Mouse (Mus musculus) gastrocnemius, postnatal 25 days (tissue): ENCODE results near the gene Cux2. TPM values are rescaled to one million over a fixed set of nuclear protein-coding genes. Genes with fewer than 3 reads are reported as not detected.
A peak's percentile ranks its signal among the peaks of the same experiment; 100 is the strongest.

ENCODE experiments used
- DNase-seq: peaks from one replicate; pipeline ENCODE4 v3.0.0; 2022
- microRNA-seq, 2 experiments: library from miRNA; unstranded; fragments of <30 nt; microRNA quantifications; one replicate each; pipeline ENCODE4 v1.2.0; 2021; ENCODE audit warnings: borderline replicate concordance in 2 of 2
- total RNA-seq, 2 experiments: library from RNA; stranded (reverse); gene quantifications; 1 replicate in 1 of 2; 2 replicates in 1 of 2; pipeline ENCODE4 v1.2.3; 2021

Gene Cux2
- total RNA-seq, 2 experiments from 2014 or later: 1.8 to 6.9 TPM

DNA sequence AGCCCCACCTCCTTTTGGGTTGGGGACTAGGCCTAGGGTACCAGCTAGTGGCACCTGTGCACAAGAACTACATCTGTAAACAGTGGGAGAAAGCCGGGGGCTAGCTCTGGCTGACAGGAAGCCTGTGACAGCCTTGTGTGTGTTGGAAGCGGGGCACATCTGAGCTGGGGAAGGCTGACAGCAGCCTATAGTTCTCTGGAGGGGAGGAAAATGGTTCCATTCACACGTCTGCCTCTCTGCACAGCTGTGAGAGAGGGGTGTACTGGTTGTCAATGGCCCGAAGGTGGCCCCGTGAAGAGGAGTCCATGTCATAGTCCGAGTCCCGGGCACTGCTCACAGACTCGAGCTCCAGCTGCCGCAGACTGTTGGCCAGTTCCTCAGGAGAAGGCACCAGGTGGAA, 232.4 kb downstream of the Cux2 start:
- DNase-seq: no peak

DNA sequence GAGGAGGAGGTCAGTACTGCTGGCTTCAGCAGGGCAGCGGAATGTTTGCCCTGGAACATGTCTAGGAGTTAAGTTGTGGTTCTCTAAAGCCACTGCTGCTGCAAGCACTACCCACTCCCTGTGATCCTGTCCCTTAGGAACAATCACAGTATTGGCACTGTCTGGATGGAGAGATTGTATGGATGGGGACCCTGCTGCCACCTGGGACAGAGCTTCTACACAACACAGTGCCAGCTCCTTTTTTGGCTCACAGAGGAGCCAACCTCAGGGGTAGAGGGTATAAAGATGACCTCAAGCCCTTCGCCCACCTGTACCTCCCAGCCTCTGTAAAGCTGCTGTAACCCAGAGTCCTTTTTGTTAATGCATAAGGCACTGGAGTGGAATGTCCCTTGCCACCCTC, 233.3 kb downstream of the Cux2 start:
- DNase-seq: no peak

DNA sequence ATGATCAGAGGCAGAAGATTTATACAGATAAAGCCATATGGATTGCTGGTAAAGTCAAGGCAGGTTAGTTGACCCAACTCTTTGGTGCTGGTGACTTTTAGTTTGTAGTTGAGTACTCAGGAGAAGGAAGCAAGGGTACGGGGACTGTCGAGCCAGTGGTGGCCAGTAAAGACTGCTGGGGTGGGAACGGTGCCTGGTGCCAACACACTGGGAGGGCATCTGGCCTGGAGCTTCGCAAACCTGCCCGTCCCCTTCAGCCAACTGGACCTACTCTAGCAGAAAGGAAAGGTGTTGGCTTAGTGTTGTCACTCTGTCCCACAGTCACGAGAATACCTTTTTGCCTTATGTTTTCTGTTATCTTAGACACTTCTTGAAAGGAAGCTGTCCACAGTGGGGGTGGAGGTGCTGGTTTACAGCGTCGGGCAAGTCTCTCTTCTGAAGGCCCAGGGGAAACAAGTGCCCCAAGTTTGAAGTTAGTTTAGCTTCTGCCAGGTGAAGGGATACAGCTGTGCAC, 234.0 kb downstream of the Cux2 start:
- no peak for DNase-seq

DNA sequence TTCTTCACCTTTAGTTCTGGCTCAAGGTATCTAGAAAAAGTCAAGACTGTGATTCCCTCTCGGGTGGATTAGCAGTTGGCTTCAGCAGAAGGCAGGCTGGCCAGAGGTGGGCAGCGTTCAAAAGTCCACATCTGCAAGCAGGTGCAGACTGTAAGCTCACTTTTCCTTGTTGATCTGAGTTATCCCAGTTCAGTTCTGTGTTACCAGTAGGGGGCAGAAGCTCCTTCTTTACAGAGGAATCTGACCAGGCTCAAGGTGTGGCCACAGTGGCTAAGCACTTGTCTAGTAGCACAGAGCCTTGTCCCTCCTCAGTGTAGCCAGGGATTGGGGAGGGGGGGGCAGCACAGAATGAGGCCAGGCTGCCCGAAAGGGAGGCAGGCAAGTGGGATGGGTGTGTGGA, 234.8 kb downstream of the Cux2 start:
- DNase-seq: peak; percentile 53

DNA sequence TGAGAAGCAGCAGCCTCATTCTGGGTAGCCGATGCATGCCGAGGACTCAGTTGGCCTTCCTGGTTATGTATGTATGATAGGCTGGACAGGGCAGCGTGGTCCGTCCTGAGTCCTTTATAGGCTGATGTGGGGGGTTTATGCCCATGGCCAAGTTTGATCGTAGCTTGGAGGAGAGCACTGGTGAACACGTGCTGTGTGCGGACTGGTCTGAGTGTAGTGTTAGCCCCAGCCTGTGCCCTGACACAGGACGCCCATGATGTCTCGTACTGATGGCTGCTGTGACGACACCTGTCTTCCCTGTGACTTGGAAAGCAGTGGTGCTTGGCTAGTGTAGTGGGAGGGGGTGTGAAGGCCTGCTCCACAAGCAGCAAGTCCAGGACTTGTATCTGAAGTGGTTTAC, 236.2 kb downstream of the Cux2 start:
- no peak for DNase-seq

DNA sequence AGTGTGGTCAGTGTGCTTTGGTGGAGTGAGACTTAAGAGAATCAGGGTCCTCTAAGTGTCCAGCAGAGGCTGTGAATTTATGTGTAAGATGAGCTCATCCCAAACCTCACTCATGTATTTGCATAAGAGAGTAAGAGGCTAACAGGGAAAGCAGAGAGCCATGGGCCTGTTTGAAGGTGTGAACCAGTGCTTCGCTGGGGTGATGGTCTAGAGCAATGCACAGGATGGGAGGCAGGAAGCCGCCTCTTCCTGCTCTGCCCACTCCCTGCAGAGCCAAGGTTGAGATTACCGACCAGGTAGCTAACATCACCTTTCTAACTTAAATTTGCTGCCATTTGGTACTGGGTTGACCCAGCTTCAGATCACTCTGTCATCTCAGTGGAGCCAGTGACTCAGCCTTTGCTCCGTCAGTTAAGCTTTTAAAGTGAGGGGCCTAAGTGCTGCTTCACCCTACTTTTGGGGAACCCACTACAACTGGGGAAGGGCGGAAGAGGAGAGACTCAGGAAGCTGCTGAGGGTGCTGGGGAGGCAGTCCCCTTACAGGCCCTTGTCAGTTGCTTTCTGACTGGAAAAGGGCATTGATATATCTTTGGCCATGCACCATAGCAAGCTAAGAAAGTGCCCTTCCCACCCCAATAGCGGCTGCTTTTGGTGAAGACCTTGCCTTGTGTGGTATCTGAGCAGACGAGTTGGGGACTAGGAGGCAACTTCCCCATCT, 237.2 kb downstream of the Cux2 start:
- no peak for DNase-seq

DNA sequence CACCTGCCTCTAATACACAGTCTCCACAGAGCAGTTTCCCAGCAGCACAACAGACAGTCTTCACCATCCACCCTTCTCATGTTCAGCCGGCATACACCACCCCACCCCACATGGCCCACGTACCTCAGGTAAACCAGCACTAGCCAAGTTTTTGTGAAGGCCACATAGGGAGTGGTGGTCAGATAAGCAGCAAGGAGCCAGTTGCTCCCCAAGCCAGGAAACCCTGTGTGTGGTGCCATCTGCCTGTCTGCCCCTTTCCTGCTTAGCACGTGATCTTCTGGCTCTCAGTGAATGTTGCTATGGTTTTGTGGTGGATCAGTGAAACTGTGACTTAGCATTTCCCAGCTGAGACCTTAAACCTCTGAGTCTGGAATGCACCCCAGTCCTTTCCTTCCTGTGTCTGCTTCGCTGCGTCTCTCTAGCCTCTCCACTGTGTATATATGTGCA, 238.4 kb downstream of the Cux2 start:
- DNase-seq: no peak

DNA sequence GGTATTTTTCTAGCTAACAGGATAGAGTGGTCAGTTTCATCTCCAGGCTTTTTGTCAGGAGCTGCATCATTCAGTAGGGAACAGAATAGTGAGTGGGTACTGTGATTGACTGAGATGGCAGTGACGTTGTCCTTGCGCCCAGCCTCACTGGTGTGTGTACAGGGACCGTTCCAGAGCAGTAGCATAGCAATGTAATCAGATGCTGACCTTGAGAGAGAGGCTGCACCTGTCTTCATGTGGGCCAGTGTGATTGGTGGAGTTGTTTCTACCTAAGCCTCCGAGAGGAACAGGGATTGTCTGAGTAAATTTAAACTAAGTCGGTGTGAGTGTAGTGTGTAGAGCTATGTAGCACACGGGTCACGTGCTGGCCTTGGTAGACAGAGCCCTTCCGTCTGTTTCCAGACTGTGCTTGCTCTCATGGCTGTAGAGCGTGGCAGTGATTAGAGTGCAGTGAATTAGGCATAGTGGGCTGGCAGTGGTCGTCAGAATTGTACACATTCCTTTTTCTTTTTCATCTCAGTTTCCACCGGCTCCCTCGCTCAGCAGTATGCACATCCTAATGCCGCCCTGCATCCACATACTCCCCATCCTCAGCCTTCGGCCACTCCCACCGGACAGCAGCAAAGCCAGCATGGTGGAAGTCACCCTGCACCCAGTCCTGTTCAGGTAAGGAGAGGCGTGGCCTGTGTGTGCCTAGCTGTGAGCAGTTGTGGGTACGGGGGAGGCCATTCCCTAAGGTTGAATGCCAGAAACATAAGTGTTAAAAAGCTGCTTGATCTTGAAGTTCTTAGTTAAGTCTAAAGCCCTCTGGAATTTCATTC, 239.4 kb downstream of the Cux2 start:
- no peak for DNase-seq

DNA sequence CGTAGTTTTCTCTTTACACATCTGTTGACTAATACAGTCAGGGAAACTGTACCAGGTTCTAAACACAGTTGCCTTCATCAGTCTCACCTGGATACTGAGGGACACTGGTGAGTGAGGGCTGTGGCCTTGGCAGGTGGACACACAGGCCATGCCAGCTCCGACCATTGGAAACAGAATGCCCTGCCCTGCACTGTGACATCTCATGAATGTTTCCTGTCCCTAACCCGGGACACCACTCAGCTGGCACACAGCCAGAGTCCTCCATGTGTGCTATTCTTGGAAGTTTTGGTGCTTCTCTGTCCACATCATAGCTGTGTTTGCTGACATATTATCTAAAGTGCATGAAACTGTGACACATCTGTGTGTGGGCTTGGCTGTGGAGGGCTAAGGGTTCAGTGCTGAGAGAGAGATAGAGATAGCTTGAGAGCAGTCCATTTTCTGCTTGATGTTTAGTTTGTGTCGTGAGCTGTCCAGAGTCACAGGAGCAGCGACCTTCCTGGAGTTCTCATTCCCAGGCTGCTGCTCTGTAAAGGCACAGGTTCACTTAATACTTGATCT, 240.2 kb downstream of the Cux2 start:
- DNase-seq: no peak

DNA sequence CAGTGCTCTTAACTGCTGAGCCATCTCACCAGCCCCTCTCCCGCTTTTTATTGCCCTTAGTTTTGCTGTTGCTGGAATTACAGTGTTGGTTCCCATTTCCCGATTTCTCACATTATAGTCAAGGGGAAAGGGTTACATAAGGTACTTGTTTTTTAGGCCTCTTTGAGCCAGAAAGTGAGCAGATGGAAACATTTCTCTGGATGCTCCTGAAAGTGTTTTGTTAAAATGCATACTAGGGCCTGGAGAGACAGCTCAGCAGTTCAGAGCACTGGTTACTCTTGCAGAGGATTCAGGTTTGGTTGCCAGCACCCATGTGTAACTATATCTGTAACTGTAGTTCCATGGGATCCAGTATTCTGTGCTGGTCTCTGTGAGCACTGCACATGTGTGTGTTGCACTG, 241.7 kb downstream of the Cux2 start:
- no peak for DNase-seq

DNA sequence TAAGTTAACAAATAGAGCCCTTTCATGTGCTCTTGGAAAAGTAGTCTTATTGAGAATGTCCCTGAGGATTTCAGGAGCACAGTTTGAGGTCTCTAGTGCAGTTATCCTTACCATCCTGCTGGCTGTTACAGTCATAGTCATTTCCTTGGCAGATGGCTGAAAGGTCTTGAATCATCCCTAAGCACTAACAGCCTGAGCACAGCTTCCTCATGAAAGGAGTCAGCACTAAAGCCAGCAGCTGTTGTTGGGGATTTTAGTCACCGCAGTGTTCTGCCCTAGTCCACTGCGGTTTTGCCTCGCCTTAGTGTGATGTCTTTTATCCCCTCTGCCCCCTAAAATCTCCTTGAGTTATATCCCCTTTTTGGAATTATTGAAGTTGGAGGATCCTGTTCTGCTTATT, 242.7 kb downstream of the Cux2 start:
- DNase-seq: no peak

Small RNAs within 50 kb of the gene (microRNA-seq; reads per million reads assigned to microRNA genes)
- gene Mir7031: 0.26 to 1.5 reads per million in 2 experiments

Other genes starting within 250 kb of the Cux2 start
- 10 to 100 TPM; 12.1 to 14.9 TPM for gene Sh2b3, start 212.5 kb downstream of the Cux2 start, total RNA-seq
- gene Pheta1, start 201.1 kb downstream of the Cux2 start, total RNA-seq: 1 to 10 TPM; 4.3 to 4.9 TPM
- gene Myl2, start 50.8 kb upstream of the Cux2 start, total RNA-seq: 1,000 to 10,000 TPM in 1 of 2 experiments, 100 to 1,000 TPM in 1; 354 to 1,320 TPM
- not detected for gene Ccdc63, start 90.7 kb upstream of the Cux2 start, total RNA-seq
- 100 to 1,000 TPM; 111 to 125 TPM for gene Ppp1cc, start 108.2 kb upstream of the Cux2 start, total RNA-seq
- 1 to 10 TPM in 1 of 2 experiments, under 1 TPM in 1; 0.67 to 1.1 TPM for gene Hvcn1, start 156.7 kb upstream of the Cux2 start, total RNA-seq
- 1 to 10 TPM; 1.9 to 2.2 TPM for gene Tctn1, start 214.4 kb upstream of the Cux2 start, total RNA-seq
- 10 to 100 TPM; 78.9 to 87.0 TPM for gene Pptc7, start 234.3 kb upstream of the Cux2 start, total RNA-seq